Mouse (Mus musculus): ENCODE results near the gene Smpd1. TPM values are rescaled to one million over a fixed set of nuclear protein-coding genes. Genes with fewer than 3 reads are reported as not detected.

Smpd1 gene
- polyA plus RNA-seq, 1 experiment from 2014 or later: 73.5 TPM

DNA sequence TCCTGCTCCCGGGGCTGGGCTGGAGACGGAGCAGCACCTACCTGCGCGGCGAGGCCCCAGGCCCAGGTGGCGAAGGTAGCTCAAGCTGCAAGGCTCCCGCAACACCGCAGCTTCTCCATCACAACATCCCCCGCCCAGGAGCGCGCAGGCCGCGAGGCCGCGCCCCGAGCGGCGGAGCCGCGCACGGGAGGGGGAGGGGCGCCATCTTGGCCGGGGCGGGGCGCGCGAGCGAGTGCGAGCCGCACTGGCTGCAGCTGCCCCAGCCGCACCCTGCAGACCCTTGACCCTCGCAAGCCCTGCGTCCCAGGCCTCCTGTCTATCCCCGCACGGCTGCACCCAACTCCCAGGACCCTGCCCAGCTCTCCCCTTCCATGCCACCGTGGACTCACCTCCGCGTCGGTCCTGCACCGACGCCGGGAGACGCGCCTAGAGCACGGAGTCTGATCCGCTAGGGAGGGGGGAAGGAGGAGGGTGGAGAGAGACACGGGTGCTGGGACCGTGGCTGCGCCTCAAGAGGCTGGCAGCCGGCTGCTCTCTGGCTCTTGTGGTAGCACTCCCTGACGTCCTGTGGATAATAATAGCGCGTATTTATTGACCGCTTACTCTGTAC is 27.0 kb downstream of the Smpd1 start, which contains the start of gene Apbb1:
Gene Apbb1 (minus strand): TSS at position 560 of the 610 bp plus-strand sequence.
- ATAC-seq (ENCODE audit: low FRiP score): peak; percentile 94

DNA sequence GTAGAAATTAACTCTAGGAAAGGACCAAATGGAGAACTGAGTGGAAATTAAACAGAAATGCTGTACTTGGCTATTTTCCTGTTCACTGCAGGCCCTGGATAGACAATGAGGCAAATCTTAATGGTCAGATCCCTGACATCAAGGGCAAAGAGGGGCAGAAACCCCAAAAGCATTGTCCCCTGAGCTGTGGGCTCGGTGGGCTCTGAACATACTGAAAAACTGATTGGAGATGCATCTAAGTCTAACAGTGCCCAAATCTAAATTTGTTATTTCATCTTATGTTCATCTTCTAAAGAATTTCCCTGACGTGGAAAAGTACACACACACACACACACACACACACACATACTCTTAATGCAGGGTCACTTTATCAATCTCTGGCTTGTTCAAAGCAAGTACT is 27.8 kb downstream of the Smpd1 start:
- Histone ChIP-seq H3K9ac (peak overlapping the region; percentile 92), H3K27ac (peak overlapping the region; percentile 96), H3K36me3 (no peaks in the 10 kb centered on the region), H3K4me1 (replicated peaks) (peaks cover 37% of the 10 kb centered on the region), H3K4me3 (peak overlapping the region; percentile 71), H3K27me3 (no peaks in the 10 kb centered on the region), H3K9me3 (no peaks in the 10 kb centered on the region), H3K4me2 (peak overlapping the region; percentile 73)
- 57% methylated on average over 2 of the region's 2 CpGs for WGBS
- ATAC-seq (ENCODE audit: low FRiP score): no peak

More for the DNA sequence above, 27.0 kb downstream of the Smpd1 start, which contains the start of gene Apbb1:
- WGBS: under 1% methylated on average over 31 of the region's 54 CpGs
- H3K4me2 ChIP-seq: peak within 1 kb of the TSS; percentile 73
- H3K27me3 ChIP-seq: no peaks in the 10 kb centered on the region
- peaks cover 44% of the 10 kb centered on the region for H3K4me1 ChIP-seq (replicated peaks)
- no peaks in the 10 kb centered on the region for H3K9me3 ChIP-seq
- H3K9ac ChIP-seq: peak within 1 kb of the TSS; percentile 92
- H3K27ac ChIP-seq: peak within 1 kb of the TSS; percentile 96
- H3K4me3 ChIP-seq: peak within 1 kb of the TSS; percentile 71
- H3K36me3 ChIP-seq: no peaks in the 10 kb centered on the region

- no peaks in the 10 kb centered on the region for H3K36me3 ChIP-seq
- no peak overlapping the region for H3K9ac ChIP-seq
- no peaks in the 10 kb centered on the region for H3K27me3 ChIP-seq
- WGBS: 84% methylated on average over 9 of the region's 9 CpGs
- ATAC-seq (ENCODE audit: low FRiP score): no peak
- H3K27ac ChIP-seq: no peak overlapping the region
- no peaks in the 10 kb centered on the region for H3K9me3 ChIP-seq
- H3K4me2 ChIP-seq: no peak overlapping the region
- no peaks in the 10 kb centered on the region for H3K4me1 ChIP-seq (replicated peaks)
- no peak overlapping the region for H3K4me3 ChIP-seq
These were observed 34.3 kb downstream of the Smpd1 start for GRCm38 (mm10) chr7:105588325-105588912.

DNA sequence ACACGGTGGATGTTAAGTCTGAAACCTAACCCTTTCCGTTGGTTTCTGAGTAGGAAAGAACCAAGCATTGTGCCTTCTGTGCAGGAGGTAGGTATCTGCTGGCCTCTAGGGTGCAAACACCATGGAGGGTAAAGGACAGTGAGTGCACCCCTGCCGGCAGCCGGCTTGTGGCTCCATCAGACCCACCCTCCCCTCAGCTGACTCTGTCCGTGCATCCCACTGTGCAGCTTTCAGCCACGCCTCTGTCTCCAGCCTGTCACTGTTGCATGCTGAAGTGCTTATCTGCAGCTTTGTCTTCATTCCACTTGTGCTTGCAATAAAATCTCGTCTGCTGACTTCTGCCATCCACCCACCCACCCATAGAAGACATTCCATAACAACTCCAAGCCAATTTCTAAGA is 35.9 kb downstream of the Smpd1 start:
- Histone ChIP-seq H3K27ac (no peak overlapping the region), H3K4me3 (no peak overlapping the region), H3K9ac (no peak overlapping the region), H3K4me2 (no peak overlapping the region), H3K27me3 (no peaks in the 10 kb centered on the region), H3K4me1 (replicated peaks) (no peaks in the 10 kb centered on the region), H3K9me3 (no peaks in the 10 kb centered on the region), H3K36me3 (no peaks in the 10 kb centered on the region)
- ATAC-seq (ENCODE audit: low FRiP score): no peak
- 22% methylated on average over 7 of the region's 7 CpGs for WGBS

DNA sequence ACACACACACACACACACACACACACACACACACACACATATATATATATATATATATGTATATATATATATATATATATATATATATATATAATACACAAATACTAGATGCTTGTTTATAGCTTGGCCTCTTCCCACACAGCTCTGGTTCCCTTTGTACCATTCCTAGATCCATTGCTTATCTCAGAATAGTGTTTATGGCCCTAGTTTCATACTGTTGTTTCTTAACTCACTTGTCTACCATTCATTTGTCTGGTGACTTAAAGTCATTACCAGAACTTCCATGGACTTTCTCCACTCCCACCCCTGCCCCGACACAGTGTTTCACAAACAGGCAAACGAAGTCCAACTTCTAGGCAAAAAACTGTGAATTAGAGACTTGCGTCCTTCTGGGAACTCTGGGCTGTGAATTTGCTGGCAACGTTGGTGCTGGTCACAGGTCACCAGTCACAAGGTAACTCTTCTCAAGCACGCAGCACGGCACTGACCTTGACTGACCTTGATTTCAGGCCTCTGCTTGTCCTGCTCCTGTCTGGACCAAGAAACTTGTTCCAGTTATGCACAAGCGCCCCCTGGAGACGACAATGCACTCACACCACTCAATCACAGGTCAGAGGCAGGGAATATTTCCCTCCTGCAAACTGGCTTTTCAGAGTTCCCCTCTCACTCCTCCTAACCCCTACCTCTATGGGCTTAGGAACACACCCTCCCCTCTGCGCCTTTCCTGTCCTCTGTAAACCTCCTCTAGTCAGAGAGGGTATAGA is 48.9 kb downstream of the Smpd1 start:
- no peaks in the 10 kb centered on the region for H3K36me3 ChIP-seq
- ATAC-seq (ENCODE audit: low FRiP score): peak; percentile 60; the same call in 1 of the 2 replicates
- H3K4me2 ChIP-seq: no peak overlapping the region
- H3K9ac ChIP-seq: no peak overlapping the region
- H3K4me3 ChIP-seq: no peak overlapping the region
- 38% methylated on average over 9 of the region's 9 CpGs for WGBS
- H3K27ac ChIP-seq: no peak overlapping the region
- no peaks in the 10 kb centered on the region for H3K27me3 ChIP-seq
- H3K4me1 ChIP-seq (replicated peaks): no peaks in the 10 kb centered on the region
- no peaks in the 10 kb centered on the region for H3K9me3 ChIP-seq

Other genes starting within 250 kb of the Smpd1 start
- 0.05 TPM in 1 of 2 replicates, not detected in the other for gene Olfr689, start 243.2 kb upstream of the Smpd1 start, polyA plus RNA-seq (2015; fragmentation: Nextera tagmentation; extraction: Ambion mirVana)
- not detected in 2 replicates for gene Olfr690, start 220.3 kb upstream of the Smpd1 start, polyA plus RNA-seq (2015; fragmentation: Nextera tagmentation; extraction: Ambion mirVana)
- 0.21 and 0.22 TPM in 2 replicates for gene Olfr691, start 212.1 kb upstream of the Smpd1 start, polyA plus RNA-seq (2015; fragmentation: Nextera tagmentation; extraction: Ambion mirVana)
- gene Olfr692, start 186.1 kb upstream of the Smpd1 start, polyA plus RNA-seq (2015; fragmentation: Nextera tagmentation; extraction: Ambion mirVana): not detected in 2 replicates
- gene Gm5901, start 179.3 kb upstream of the Smpd1 start, polyA plus RNA-seq (2015; fragmentation: Nextera tagmentation; extraction: Ambion mirVana): not detected in 2 replicates
- 41.5 and 43.7 TPM in 2 replicates for gene Fam160a2, start 154.3 kb upstream of the Smpd1 start, polyA plus RNA-seq (2015; fragmentation: Nextera tagmentation; extraction: Ambion mirVana)
- gene Cnga4, start 149.8 kb upstream of the Smpd1 start, polyA plus RNA-seq (2015; fragmentation: Nextera tagmentation; extraction: Ambion mirVana): 0.16 TPM in 1 of 2 replicates, not detected in the other
- gene Cckbr, start 128.6 kb upstream of the Smpd1 start, polyA plus RNA-seq (2015; fragmentation: Nextera tagmentation; extraction: Ambion mirVana): 2.0 and 2.3 TPM in 2 replicates
- gene Cavin3, start 72.1 kb upstream of the Smpd1 start, polyA plus RNA-seq (2015; fragmentation: Nextera tagmentation; extraction: Ambion mirVana): 28.9 and 31.6 TPM in 2 replicates
- 242 and 246 TPM in 2 replicates for gene Apbb1, start 27.3 kb downstream of the Smpd1 start, polyA plus RNA-seq (2015; fragmentation: Nextera tagmentation; extraction: Ambion mirVana)
- 0.23 and 0.32 TPM in 2 replicates for gene Hpx, start 45.8 kb downstream of the Smpd1 start, polyA plus RNA-seq (2015; fragmentation: Nextera tagmentation; extraction: Ambion mirVana)
- 82.1 and 83.2 TPM in 2 replicates for gene Trim3, start 79.2 kb downstream of the Smpd1 start, polyA plus RNA-seq (2015; fragmentation: Nextera tagmentation; extraction: Ambion mirVana)
- gene Timm10b, start 85.7 kb downstream of the Smpd1 start, polyA plus RNA-seq (2015; fragmentation: Nextera tagmentation; extraction: Ambion mirVana): 157 and 170 TPM in 2 replicates
- 74.3 and 77.7 TPM in 2 replicates for gene Arfip2, start 86.1 kb downstream of the Smpd1 start, polyA plus RNA-seq (2015; fragmentation: Nextera tagmentation; extraction: Ambion mirVana)
- 16.1 and 19.3 TPM in 2 replicates for gene Gm45799, start 86.2 kb downstream of the Smpd1 start, polyA plus RNA-seq (2015; fragmentation: Nextera tagmentation; extraction: Ambion mirVana)
- 1.1 and 1.4 TPM in 2 replicates for gene Dnhd1, start 96.5 kb downstream of the Smpd1 start, polyA plus RNA-seq (2015; fragmentation: Nextera tagmentation; extraction: Ambion mirVana)
- gene Ilk, start 182.2 kb downstream of the Smpd1 start, polyA plus RNA-seq (2015; fragmentation: Nextera tagmentation; extraction: Ambion mirVana): 181 and 191 TPM in 2 replicates
- 25.8 and 28.0 TPM in 2 replicates for gene Rrp8, start 183.0 kb downstream of the Smpd1 start, polyA plus RNA-seq (2015; fragmentation: Nextera tagmentation; extraction: Ambion mirVana)
- 111 and 122 TPM in 2 replicates for gene Taf10, start 190.0 kb downstream of the Smpd1 start, polyA plus RNA-seq (2015; fragmentation: Nextera tagmentation; extraction: Ambion mirVana)
- gene Tpp1, start 197.9 kb downstream of the Smpd1 start, polyA plus RNA-seq (2015; fragmentation: Nextera tagmentation; extraction: Ambion mirVana): 39.9 and 46.8 TPM in 2 replicates
- gene Dchs1, start 233.3 kb downstream of the Smpd1 start, polyA plus RNA-seq (2015; fragmentation: Nextera tagmentation; extraction: Ambion mirVana): 15.8 and 16.1 TPM in 2 replicates

Data from hindbrain, embryonic 13.5 days (tissue).